Mouse (Mus musculus) lung, adult 2 months (tissue): ENCODE measurements at regions not wholly inside any gene's neighbourhood (a gene's known extent, or its start where the extent isn't known, plus 50 kb on each side); places are given as distances from the start of the nearest gene placed in this dataset.

ENCODE experiments used
- CTCF ChIP-seq: fragments of 200-500 bp; IDR thresholded peaks from 2 replicates; pipeline ENCODE4 v1.5.1; 2011; ENCODE audit warnings: mild to moderate bottlenecking, low read length, control low read depth; ENCODE audit not compliant: insufficient read depth
- POLR2A ChIP-seq: fragments of 200-500 bp; IDR thresholded peaks from 2 replicates; pipeline ENCODE4 v1.6.1; 2011; ENCODE audit warnings: low read depth, mild to moderate bottlenecking, control low read depth, low read length, borderline replicate concordance; ENCODE audit errors: extremely low read depth

- TF ChIP-seq POLR2A (no peak), CTCF (no peak)
Measured at GRCm38 (mm10) chr8:126165486-126166095, 132.8 kb upstream of the Slc35f3 start.
